Mouse (Mus musculus): ENCODE measurements around the gene Nap1l4. TPM values are rescaled to one million over a fixed set of nuclear protein-coding genes. Genes with fewer than 3 reads are reported as not detected.
"Not testable (repeated sequence)": the region's sequence is repeated elsewhere in the genome, so short reads cannot be mapped to it uniquely, and the experiment has no call there.

The Nap1l4 gene
- total RNA-seq (2022): 100 to 1,000 TPM; 132 to 141 (median 135) TPM

DNA sequence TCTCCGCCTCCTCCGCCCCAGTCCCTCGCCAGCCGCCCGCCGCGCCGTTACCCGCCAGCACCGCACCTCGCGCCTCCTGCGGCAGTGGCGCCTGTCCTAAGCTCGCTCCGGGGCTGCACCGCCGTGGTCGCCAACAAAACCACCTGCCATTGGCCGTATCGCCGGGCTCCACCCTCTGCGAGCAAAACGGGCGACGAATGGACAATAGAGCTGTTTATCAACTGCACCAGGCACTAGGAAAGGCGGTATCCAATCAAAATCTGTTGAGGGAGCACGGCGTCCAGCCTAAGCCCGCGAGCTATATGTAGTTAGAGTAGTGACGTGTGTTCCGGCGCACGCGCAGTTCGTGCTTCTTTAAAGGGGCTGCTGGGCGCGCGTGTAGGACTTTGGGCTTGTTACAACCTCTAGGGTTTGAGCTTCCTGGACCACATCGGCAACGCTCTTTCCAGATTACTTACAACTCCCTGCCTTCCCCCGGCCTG lies at the start of gene Nap1l4:
TSS of gene Nap1l4 (minus strand) at position 131 of the 482 bp plus-strand sequence.
- DNase-seq: peak; percentile 98

DNA sequence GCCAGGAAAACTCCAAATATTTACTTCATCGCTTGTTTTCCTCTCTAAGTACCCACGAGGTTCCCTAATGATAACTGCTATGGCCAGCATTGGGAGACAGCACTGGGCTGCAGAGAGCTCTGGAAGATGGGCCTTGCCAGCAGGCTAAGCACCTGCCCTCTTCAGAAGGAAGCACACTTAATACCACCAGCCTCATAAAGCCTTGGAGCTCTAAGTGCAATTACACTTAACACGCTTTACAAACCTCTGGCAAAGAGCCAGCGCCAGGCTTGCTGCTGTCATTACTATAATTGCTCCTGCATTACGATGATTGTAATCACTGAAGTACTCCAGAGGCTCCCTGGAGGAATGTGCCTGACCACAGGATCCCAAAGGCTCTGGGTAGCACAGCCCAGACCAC lies 46.0 kb upstream of the Nap1l4 start:
- DNase-seq: no peak

- DNase-seq: no peak
Measured at GRCm38 (mm10) chr7:143592255-143592654, 43.3 kb upstream of the Nap1l4 start.

- no peak for DNase-seq
Measured at GRCm38 (mm10) chr7:143588006-143588405, 39.1 kb upstream of the Nap1l4 start.

DNA sequence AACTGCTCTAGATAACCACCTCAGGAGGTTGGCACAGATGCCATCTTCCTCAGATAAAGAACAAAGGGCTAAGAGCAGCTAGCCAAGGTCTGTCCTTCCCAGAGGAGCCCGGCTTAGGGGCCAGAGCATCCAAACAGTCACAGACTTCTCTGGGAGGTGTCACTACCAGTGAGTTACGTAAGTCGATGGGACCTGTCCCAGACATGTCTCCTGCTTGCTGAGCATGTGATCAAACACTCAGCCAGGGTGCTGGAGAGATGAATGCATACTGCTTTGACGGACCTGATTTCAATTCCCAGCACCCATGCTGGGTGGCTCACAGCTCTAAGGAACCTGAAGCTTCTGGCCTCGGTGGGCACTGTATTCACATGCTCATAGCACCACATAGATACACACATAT lies 38.7 kb upstream of the Nap1l4 start:
- DNase-seq: no peak

DNA sequence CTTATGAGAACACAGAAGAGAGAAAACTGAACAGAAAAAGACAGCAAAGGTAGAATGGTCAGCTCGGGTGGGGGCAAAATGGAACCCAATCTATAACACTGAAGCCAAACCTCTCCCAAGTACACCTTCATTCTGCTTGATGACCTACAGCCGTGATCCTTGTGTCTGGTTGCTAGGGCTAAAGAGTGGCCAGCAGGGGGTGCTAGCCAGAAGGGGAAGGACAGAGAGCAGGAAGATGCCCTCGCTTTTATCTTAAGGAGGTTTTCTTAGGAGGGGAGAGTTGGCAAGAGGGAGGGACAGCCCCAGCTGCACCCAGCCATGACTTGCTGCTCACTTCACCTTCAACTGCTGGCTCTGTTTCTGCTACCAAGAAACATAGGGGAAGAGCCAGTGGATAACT lies 35.0 kb upstream of the Nap1l4 start:
- DNase-seq: peak; percentile 59

- no peak for DNase-seq
Measured at GRCm38 (mm10) chr7:143583025-143583424, 34.1 kb upstream of the Nap1l4 start.

- no peak for DNase-seq
Measured at GRCm38 (mm10) chr7:143575751-143576150, 26.8 kb upstream of the Nap1l4 start.

- DNase-seq: no peak
Measured at GRCm38 (mm10) chr7:143565648-143566039, 16.7 kb upstream of the Nap1l4 start.

DNA sequence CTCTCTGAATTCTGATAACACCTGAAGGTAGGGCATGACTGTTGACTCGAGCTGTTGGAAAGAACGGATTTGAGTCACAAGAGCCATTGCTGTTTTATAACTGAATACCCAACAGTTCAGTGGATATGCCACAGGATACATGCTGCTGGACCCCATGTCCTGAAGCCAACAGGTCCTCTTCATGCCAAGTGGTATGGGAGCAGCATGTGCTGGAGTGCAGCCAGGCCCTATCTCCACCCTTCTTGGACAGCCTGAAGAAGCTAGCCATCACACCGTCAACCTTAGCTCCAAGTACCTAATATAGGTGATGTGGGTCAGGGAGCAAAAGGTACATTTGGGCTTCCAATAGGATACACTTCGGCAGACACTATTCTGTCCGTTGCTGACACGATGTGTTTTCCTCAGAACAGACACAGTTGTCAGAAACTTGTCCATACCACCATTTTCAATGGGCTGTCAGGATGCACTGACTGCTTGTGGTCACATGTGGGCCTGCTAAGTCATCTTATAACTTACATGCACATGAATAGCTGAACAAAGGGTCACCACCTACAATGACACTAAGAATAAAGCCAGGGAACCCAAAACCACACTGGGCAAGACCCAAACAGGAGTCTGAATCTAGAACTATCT lies 16.2 kb upstream of the Nap1l4 start:
- no peak for DNase-seq

DNA sequence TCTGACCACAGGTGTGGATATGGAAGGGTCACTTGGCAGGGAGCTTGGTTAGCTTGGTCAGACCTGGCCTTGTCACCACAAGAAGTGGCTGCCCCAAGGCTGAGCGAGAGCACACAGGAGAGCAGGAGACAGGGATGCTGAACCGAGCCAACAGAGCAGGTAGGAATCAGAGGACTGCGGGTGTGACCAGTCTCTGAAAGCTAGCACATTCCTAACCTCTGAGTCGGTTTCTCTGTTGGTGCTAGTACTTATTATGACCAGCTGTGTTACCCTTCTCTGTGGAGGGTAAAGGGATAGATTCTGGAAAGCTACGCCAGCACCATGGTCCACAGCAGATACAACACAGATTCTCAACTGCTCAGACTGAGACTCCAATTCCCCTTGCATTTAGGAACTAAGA lies 14.9 kb upstream of the Nap1l4 start:
- no peak for DNase-seq

GRCm38 (mm10) chr7:143557616-143558015 lies 8.7 kb upstream of the Nap1l4 start:
- no peak for DNase-seq

- DNase-seq: peak; percentile 23
Measured at GRCm38 (mm10) chr7:143556964-143557610, 8.2 kb upstream of the Nap1l4 start.

- DNase-seq: no peak
Measured at GRCm38 (mm10) chr7:143549588-143550220, 798 bp upstream of the Nap1l4 start.

DNA sequence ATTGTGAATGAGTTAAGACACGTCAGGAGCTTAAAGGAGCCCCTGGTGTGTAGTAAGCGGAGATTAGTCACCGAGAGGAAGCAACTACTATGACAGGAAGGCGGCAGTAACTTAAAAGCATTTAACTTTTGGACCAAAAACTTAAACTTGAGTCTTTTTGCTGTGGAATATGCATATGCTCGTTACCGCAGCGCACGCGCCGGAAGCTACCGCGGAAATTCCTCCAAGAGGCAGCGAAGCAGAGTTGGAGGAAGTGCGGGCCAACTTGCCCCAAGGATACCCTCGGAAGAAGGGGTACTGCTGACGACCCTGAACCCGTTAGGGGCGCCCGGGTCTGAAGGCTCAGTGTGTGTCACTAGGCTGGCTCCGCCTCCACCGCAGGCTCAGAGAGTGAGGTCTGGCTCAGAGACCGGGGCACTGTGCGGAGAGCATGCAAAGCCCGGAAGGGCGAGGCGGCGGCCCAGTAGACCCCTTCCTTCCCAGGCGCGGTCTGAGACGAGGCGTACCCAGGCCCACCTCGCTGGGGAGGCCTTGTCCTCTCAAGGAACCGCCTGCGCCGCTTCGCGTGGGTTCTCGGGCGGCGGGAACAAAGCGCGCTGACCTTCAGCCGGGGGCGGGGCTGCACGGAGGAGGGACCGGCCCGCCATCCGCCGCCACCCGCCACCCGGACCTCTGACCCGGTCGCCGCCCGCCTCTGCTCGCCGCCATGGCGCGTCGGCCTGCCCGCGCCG lies 510 bp downstream of the Nap1l4 start:
- DNase-seq: no peak

DNA sequence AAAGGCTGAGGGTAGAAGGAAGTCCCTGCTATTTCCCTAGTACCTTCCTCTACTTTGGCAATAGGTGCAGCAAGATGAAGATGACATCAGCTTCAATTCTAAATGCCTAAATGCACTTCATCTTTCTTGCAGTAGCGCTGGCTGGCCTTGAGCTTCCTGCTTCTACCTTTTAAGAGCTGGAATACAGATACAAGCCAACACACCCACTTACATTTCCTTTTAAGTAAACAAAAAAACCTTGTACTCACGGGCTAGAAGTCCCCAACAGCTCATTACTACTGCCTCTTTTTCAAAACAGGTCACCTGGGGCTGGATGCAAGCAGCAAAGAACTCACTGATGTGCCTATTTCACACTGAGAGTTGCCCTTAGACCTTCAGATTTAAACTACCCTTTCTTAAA lies 2.4 kb downstream of the Nap1l4 start:
- DNase-seq: no peak

GRCm38 (mm10) chr7:143544368-143544767 lies 4.5 kb downstream of the Nap1l4 start:
- no peak for DNase-seq

DNA sequence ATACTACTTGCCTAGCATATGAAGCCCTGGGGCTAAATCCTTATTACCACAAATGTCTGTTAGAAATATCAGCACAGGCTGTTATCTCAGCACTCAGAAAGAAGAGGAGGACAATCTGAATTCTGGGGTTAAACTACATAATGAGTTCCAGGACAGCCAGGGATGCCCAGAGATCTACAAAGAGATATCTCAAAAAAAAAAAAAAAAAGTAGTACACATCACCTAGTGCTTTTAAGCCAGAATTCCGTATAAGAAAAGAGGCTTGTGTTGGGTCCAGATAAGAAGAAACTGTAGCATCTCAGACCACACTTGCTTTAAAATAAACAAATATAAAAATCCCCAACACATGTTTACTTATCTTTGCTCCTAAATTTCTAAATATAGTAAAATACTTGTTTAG lies 10.2 kb downstream of the Nap1l4 start:
- no peak for DNase-seq

- DNase-seq: not testable (repeated sequence)
Measured at GRCm38 (mm10) chr7:143538229-143538628, 10.7 kb downstream of the Nap1l4 start.

- DNase-seq: no peak
Measured at GRCm38 (mm10) chr7:143536251-143536650, 12.7 kb downstream of the Nap1l4 start.

GRCm38 (mm10) chr7:143533284-143533683 lies 15.6 kb downstream of the Nap1l4 start:
- no peak for DNase-seq

DNA sequence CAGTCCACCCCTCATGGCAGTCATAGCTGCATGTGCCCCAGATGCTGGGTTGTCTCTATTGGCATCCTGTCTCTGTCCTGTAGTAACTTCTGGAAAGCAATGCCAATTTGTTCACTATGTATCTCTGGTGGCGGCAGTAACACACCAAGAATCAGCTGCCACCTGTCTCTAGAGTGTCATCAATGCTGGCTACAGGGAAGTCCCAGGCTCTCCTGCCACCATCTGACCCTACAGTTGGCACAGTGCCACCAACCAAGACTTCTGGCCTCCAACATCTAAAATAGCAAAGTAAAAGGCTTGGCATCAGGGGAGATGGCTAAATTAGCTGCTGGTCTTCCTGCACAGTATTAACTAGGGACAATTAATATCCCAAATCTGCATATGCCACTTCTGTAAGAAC lies 16.5 kb downstream of the Nap1l4 start:
- DNase-seq: no peak

- no peak for DNase-seq
Measured at GRCm38 (mm10) chr7:143519333-143519732, 29.6 kb downstream of the Nap1l4 start.

All from adrenal gland, adult 8-10 months (tissue).